Mouse (Mus musculus) embryonic facial prominence, embryonic 12.5 days (tissue): Measurements from ENCODE around the gene Ifi207. TPM values are rescaled to one million over a fixed set of nuclear protein-coding genes. Genes with fewer than 3 reads are reported as not detected.

Source experiments
- polyA plus RNA-seq: library from polyadenylated mRNA; unstranded; fragments of >200 nt; fragmentation: Nextera tagmentation; extraction: Ambion mirVana; gene quantifications from 2 replicates; pipeline ENCODE4 v1.2.1, GENCODE M21; 2016

Gene Ifi207
- polyA plus RNA-seq, 1 experiment from 2014 or later: 0.26 TPM

Other genes with a start within 250 kb of the Ifi207 start
- gene Ifi214, start 205.8 kb downstream of the Ifi207 start, polyA plus RNA-seq: not detected in 2 replicates
- not detected in 2 replicates for gene Ifi213, start 142.5 kb downstream of the Ifi207 start, polyA plus RNA-seq
- 0.12 TPM in 1 of 2 replicates, not detected in the other for gene Ifi209, start 110.8 kb downstream of the Ifi207 start, polyA plus RNA-seq
- not detected in 2 replicates for gene Ifi208, start 68.1 kb downstream of the Ifi207 start, polyA plus RNA-seq
- gene Ifi204, start 25.2 kb upstream of the Ifi207 start, polyA plus RNA-seq: 0.38 and 1.0 TPM in 2 replicates
- gene Ifi211, start 171.3 kb upstream of the Ifi207 start, polyA plus RNA-seq: 0.45 and 0.52 TPM in 2 replicates
- 0.67 and 0.74 TPM in 2 replicates for gene Mndal, start 200.7 kb upstream of the Ifi207 start, polyA plus RNA-seq
- gene Ifi203, start 200.9 kb upstream of the Ifi207 start, polyA plus RNA-seq: 0.20 and 0.40 TPM in 2 replicates
- gene Ifi202b, start 241.0 kb upstream of the Ifi207 start, polyA plus RNA-seq: 0.09 and 0.43 TPM in 2 replicates